In genomic region chr9:109093786-109094552, GRCm38 (mm10) we compare ENCODE assay signal across 9 mouse cellular contexts. TPM values are rescaled to one million over a fixed set of nuclear protein-coding genes. Genes with fewer than 3 reads are reported as not detected.
A peak's percentile ranks its signal among the peaks of the same experiment; 100 is the strongest.
DNase-seq lines count a peak whose midpoint lies in the region; ATAC-seq and TF ChIP-seq lines count a peak whose summit lies in the region.
"Had no signal": no experiment of that assay in that cellular context is flagged by ENCODE, and none has a peak within 500 bp of the region (broad histone marks: within the 10 kb centered on the region; RNA-seq: fewer than 3 reads in every experiment).

No protein-coding gene starts in this region.

- peak overlapping the region; percentile 78 for H3K27ac ChIP-seq in ES-Bruce4 (ENCODE audit: insufficient read depth, low read length)
- peak overlapping the region; percentile 100 for H3K27ac ChIP-seq in forebrain, embryonic 10.5 days
- peak overlapping the region; percentile 8 for H3K27ac ChIP-seq in intestine, embryonic 16.5 days (ENCODE audit: low read length)
- peak overlapping the region; percentile 91 for H3K27ac ChIP-seq in liver, postnatal 0 days (ENCODE audit: low read depth)
- H3K27ac ChIP-seq in stomach, embryonic 16.5 days (ENCODE audit: low read length): peak overlapping the region; percentile 99

- H3K4me2 ChIP-seq in intestine, embryonic 16.5 days (ENCODE audit: low read depth, low read length): peak overlapping the region; percentile 91
- peak overlapping the region; percentile 81 for H3K4me2 ChIP-seq in liver, postnatal 0 days (ENCODE audit: low read depth, low read length)
- H3K4me2 ChIP-seq in stomach, embryonic 16.5 days (ENCODE audit: low read depth, low read length): peak overlapping the region; percentile 79

- peak overlapping the region; percentile 61 for H3K4me3 ChIP-seq in ES-Bruce4 (ENCODE audit: low read depth, low read length)
- peak overlapping the region; percentile 83 for H3K4me3 ChIP-seq in forebrain, embryonic 10.5 days
- H3K4me3 ChIP-seq in intestine, embryonic 16.5 days (ENCODE audit: low read length): peak overlapping the region; percentile 70
- H3K4me3 ChIP-seq in liver, postnatal 0 days (ENCODE audit: low read depth, low read length): peak overlapping the region; percentile 62
- H3K4me3 ChIP-seq in stomach, embryonic 16.5 days (replicated peaks; ENCODE audit: low read length): peak overlapping the region; percentile 77

- DNase-seq in forebrain, embryonic 10.5 days (ENCODE audit: extremely low spot score, low spot score): no peak
- DNase-seq in liver, postnatal 0 days: no peak
- no peak for DNase-seq in thymus, postnatal 36 days
- DNase-seq in gastrocnemius, adult 18-20 months (ENCODE audit: low spot score): no peak
- no peak for DNase-seq in thymus, postnatal 10 days (ENCODE audit: low spot score in 2 of 2)

- H3K9me3 ChIP-seq in ES-Bruce4 (replicated peaks; ENCODE audit: control insufficient read depth, insufficient read depth, low read length, poor library complexity, severe bottlenecking): no peaks in the 10 kb centered on the region
- no peaks in the 10 kb centered on the region for H3K9me3 ChIP-seq in forebrain, embryonic 10.5 days
- H3K9me3 ChIP-seq in intestine, embryonic 16.5 days (ENCODE audit: control insufficient read depth, low read length): no peaks in the 10 kb centered on the region
- no peaks in the 10 kb centered on the region for H3K9me3 ChIP-seq in liver, postnatal 0 days (ENCODE audit: low read length)
- H3K9me3 ChIP-seq in stomach, embryonic 16.5 days (replicated peaks; ENCODE audit: control insufficient read depth, low read length): no peaks in the 10 kb centered on the region

- H3K27me3 ChIP-seq in ES-Bruce4 (ENCODE audit: control insufficient read depth, insufficient read depth, low read length, poor library complexity, severe bottlenecking): no peaks in the 10 kb centered on the region
- 0 out of 2 replicates have a peak, but pooled peaks cover 10% of the 10 kb centered on the region for H3K27me3 ChIP-seq in forebrain, embryonic 10.5 days (ENCODE audit: poor library complexity, severe bottlenecking)
- no peaks in the 10 kb centered on the region for H3K27me3 ChIP-seq in intestine, embryonic 16.5 days (replicated peaks; ENCODE audit: control insufficient read depth, insufficient read depth, low read length)
- peaks cover 31% of the 10 kb centered on the region for H3K27me3 ChIP-seq in liver, postnatal 0 days (ENCODE audit: insufficient read depth, low read length)
- H3K27me3 ChIP-seq in stomach, embryonic 16.5 days (ENCODE audit: control insufficient read depth, insufficient read depth, low read length): no peaks in the 10 kb centered on the region

- H3K9ac ChIP-seq in ES-Bruce4 (ENCODE audit: low read depth, poor library complexity, severe bottlenecking): peak overlapping the region; percentile 83; the same call in 1 of the 2 replicates
- H3K9ac ChIP-seq in intestine, embryonic 16.5 days (ENCODE audit: low read depth, low read length): peak overlapping the region; percentile 85; the same call in 1 of the 2 replicates
- peak overlapping the region; percentile 48 for H3K9ac ChIP-seq in liver, postnatal 0 days (replicated peaks)
- H3K9ac ChIP-seq in stomach, embryonic 16.5 days (ENCODE audit: low read length): peak overlapping the region; percentile 95

- no peaks in the 10 kb centered on the region; the same call in 1 of the 2 replicates for H3K36me3 ChIP-seq in ES-Bruce4 (ENCODE audit: control insufficient read depth, insufficient read depth, low read length, poor library complexity, severe bottlenecking)
- H3K36me3 ChIP-seq in forebrain, embryonic 10.5 days (replicated peaks): peaks cover 32% of the 10 kb centered on the region
- peaks cover 2% of the 10 kb centered on the region; the same call in 1 of the 2 replicates for H3K36me3 ChIP-seq in intestine, embryonic 16.5 days (ENCODE audit: control insufficient read depth, insufficient read depth, low read length)
- peaks cover 8% of the 10 kb centered on the region; the same call in 1 of the 2 replicates for H3K36me3 ChIP-seq in liver, postnatal 0 days (replicated peaks; ENCODE audit: insufficient read depth, low read length)
- H3K36me3 ChIP-seq in stomach, embryonic 16.5 days (ENCODE audit: control insufficient read depth, insufficient read depth, low read length): no peaks in the 10 kb centered on the region; the same call in 1 of the 2 replicates

- TF ChIP-seq EP300 in ES-Bruce4 (IDR thresholded peaks at IDR 0.05; ENCODE audit: insufficient read depth, low read depth, low read length): no peak
- TF ChIP-seq EP300 in liver, postnatal 0 days (IDR thresholded peaks at IDR 0.05; ENCODE audit: low read depth): no peak

- TF ChIP-seq POLR2A in ES-Bruce4 (IDR thresholded peaks at IDR 0.05; ENCODE audit: insufficient read depth, low read length): no peak

- 10% methylated on average over 11 of the region's 11 CpGs for WGBS in forebrain, embryonic 10.5 days
- WGBS in intestine, embryonic 16.5 days: 24% methylated on average over 11 of the region's 11 CpGs
- WGBS in liver, postnatal 0 days (ENCODE audit: insufficient replicate concordance): 37% methylated on average over 11 of the region's 11 CpGs
- WGBS in stomach, embryonic 16.5 days: 23% methylated on average over 11 of the region's 11 CpGs

- ATAC-seq in intestine, embryonic 16.5 days: peak; percentile 3; the same call in 1 of the 2 replicates
- peak; percentile 11 for ATAC-seq in liver, postnatal 0 days
- ATAC-seq in stomach, embryonic 16.5 days (ENCODE audit: insufficient read depth, low FRiP score): no peak
- ATAC-seq: Patski had no signal

- H3K4me1 ChIP-seq in ES-Bruce4 (ENCODE audit: control insufficient read depth, insufficient read depth, low read length): peaks cover 6% of the 10 kb centered on the region
- H3K4me1 ChIP-seq in forebrain, embryonic 10.5 days: peaks cover 80% of the 10 kb centered on the region
- H3K4me1 ChIP-seq in intestine, embryonic 16.5 days (ENCODE audit: control insufficient read depth, insufficient read depth, low read length): peaks cover 41% of the 10 kb centered on the region
- H3K4me1 ChIP-seq in liver, postnatal 0 days (ENCODE audit: insufficient read depth): peaks cover 27% of the 10 kb centered on the region
- H3K4me1 ChIP-seq in stomach, embryonic 16.5 days (ENCODE audit: control insufficient read depth, insufficient read depth, low read length): peaks cover 50% of the 10 kb centered on the region

- TF ChIP-seq CTCF in ES-Bruce4 (IDR thresholded peaks at IDR 0.05; ENCODE audit: low read depth, low read length): no peak
- TF ChIP-seq CTCF in liver, postnatal 0 days (IDR thresholded peaks at IDR 0.05; ENCODE audit: low read depth): no peak

RNA-seq across cellular contexts. Expression of gene Plxnb1, which starts 1.2 kb away (rescaled TPM):
- polyA plus RNA-seq in ES-Bruce4 (2011; ENCODE audit: insufficient read depth, insufficient read length, low read depth, missing spikeins): 16.1 and 19.1 TPM in 2 replicates
- 27.0 and 28.9 TPM in 2 replicates for polyA plus RNA-seq in forebrain, embryonic 10.5 days (2016; fragmentation: Nextera tagmentation; extraction: Ambion mirVana)
- 4.7 and 5.2 TPM in 2 replicates for polyA plus RNA-seq in intestine, embryonic 16.5 days (2015; fragmentation: Nextera tagmentation; extraction: Ambion mirVana)
- 1.9 and 2.2 TPM in 2 replicates for polyA plus RNA-seq in liver, postnatal 0 days (2015; fragmentation: Nextera tagmentation; extraction: Ambion mirVana)
- 15.4 and 15.6 TPM in 2 replicates for polyA plus RNA-seq in stomach, embryonic 16.5 days (2015; fragmentation: Nextera tagmentation; extraction: Ambion mirVana)
- 1 to 10 TPM in 1 of 2 experiments, under 1 TPM in 1; 0.68 to 1.4 TPM for total RNA-seq in gastrocnemius, adult 18-20 months (2021)

RNA-seq across cellular contexts. Expression of gene Tma7, which starts 11.6 kb away (rescaled TPM):
- polyA plus RNA-seq in ES-Bruce4 (2011; ENCODE audit: insufficient read depth, insufficient read length, low read depth, missing spikeins): 203 and 225 TPM in 2 replicates
- polyA plus RNA-seq in forebrain, embryonic 10.5 days (2016; fragmentation: Nextera tagmentation; extraction: Ambion mirVana): 793 and 804 TPM in 2 replicates
- polyA plus RNA-seq in intestine, embryonic 16.5 days (2015; fragmentation: Nextera tagmentation; extraction: Ambion mirVana): 597 and 612 TPM in 2 replicates
- 283 and 284 TPM in 2 replicates for polyA plus RNA-seq in liver, postnatal 0 days (2015; fragmentation: Nextera tagmentation; extraction: Ambion mirVana)
- 495 and 585 TPM in 2 replicates for polyA plus RNA-seq in stomach, embryonic 16.5 days (2015; fragmentation: Nextera tagmentation; extraction: Ambion mirVana)
- 100 to 1,000 TPM; 325 to 344 TPM for total RNA-seq in gastrocnemius, adult 18-20 months (2021)

RNA-seq across cellular contexts. Expression of gene Ccdc51, which starts 11.7 kb away (rescaled TPM):
- polyA plus RNA-seq in ES-Bruce4 (2011; ENCODE audit: insufficient read depth, insufficient read length, low read depth, missing spikeins): 4.9 and 7.0 TPM in 2 replicates
- polyA plus RNA-seq in forebrain, embryonic 10.5 days (2016; fragmentation: Nextera tagmentation; extraction: Ambion mirVana): 13.3 and 14.7 TPM in 2 replicates
- polyA plus RNA-seq in intestine, embryonic 16.5 days (2015; fragmentation: Nextera tagmentation; extraction: Ambion mirVana): 20.0 and 20.2 TPM in 2 replicates
- 8.9 and 9.1 TPM in 2 replicates for polyA plus RNA-seq in liver, postnatal 0 days (2015; fragmentation: Nextera tagmentation; extraction: Ambion mirVana)
- polyA plus RNA-seq in stomach, embryonic 16.5 days (2015; fragmentation: Nextera tagmentation; extraction: Ambion mirVana): 15.8 and 17.3 TPM in 2 replicates
- 1 to 10 TPM; 7.9 to 8.1 TPM for total RNA-seq in gastrocnemius, adult 18-20 months (2021)

RNA-seq across cellular contexts. Expression of gene Atrip, which starts 20.0 kb away (rescaled TPM):
- polyA plus RNA-seq in ES-Bruce4 (2011; ENCODE audit: insufficient read depth, insufficient read length, low read depth, missing spikeins): 17.3 and 20.0 TPM in 2 replicates
- polyA plus RNA-seq in forebrain, embryonic 10.5 days (2016; fragmentation: Nextera tagmentation; extraction: Ambion mirVana): 34.9 and 35.0 TPM in 2 replicates
- 18.4 and 21.5 TPM in 2 replicates for polyA plus RNA-seq in intestine, embryonic 16.5 days (2015; fragmentation: Nextera tagmentation; extraction: Ambion mirVana)
- 6.1 and 6.7 TPM in 2 replicates for polyA plus RNA-seq in liver, postnatal 0 days (2015; fragmentation: Nextera tagmentation; extraction: Ambion mirVana)
- polyA plus RNA-seq in stomach, embryonic 16.5 days (2015; fragmentation: Nextera tagmentation; extraction: Ambion mirVana): 23.1 and 23.4 TPM in 2 replicates
- total RNA-seq in gastrocnemius, adult 18-20 months (2021): 1 to 10 TPM; 8.9 to 9.2 TPM

RNA-seq across cellular contexts. Expression of gene Trex1, which starts 34.4 kb away (rescaled TPM):
- polyA plus RNA-seq in ES-Bruce4 (2011; ENCODE audit: insufficient read depth, insufficient read length, low read depth, missing spikeins): 2.4 TPM in 1 of 2 replicates, not detected in the other
- 7.6 and 9.1 TPM in 2 replicates for polyA plus RNA-seq in forebrain, embryonic 10.5 days (2016; fragmentation: Nextera tagmentation; extraction: Ambion mirVana)
- 13.0 and 14.4 TPM in 2 replicates for polyA plus RNA-seq in intestine, embryonic 16.5 days (2015; fragmentation: Nextera tagmentation; extraction: Ambion mirVana)
- polyA plus RNA-seq in liver, postnatal 0 days (2015; fragmentation: Nextera tagmentation; extraction: Ambion mirVana): 13.3 and 14.3 TPM in 2 replicates
- polyA plus RNA-seq in stomach, embryonic 16.5 days (2015; fragmentation: Nextera tagmentation; extraction: Ambion mirVana): 13.7 and 15.7 TPM in 2 replicates
- total RNA-seq in gastrocnemius, adult 18-20 months (2021): 10 to 100 TPM; 13.1 to 17.2 TPM

Comparison
In these comparisons a context has a peak if more than half of its experiments do, and no peak if none do; other contexts are left out.
1. H3K27ac ChIP-seq: peak in every context shown above with its lines; median percentile 100 in forebrain, embryonic 10.5 days; 99 in stomach, embryonic 16.5 days; 91 in liver, postnatal 0 days; 78 in ES-Bruce4; 8 in intestine, embryonic 16.5 days.